8 mouse cellular contexts compared by ENCODE assay signal in genomic region chr15:32766011-32766701, GRCm38 (mm10).
DNase-seq lines count a peak whose midpoint lies in the region; ATAC-seq lines count a peak whose summit lies in the region.

No protein-coding gene starts in this region.

- H3K27me3 ChIP-seq in embryonic facial prominence, embryonic 13.5 days = no peaks in the 10 kb centered on the region

- H3K4me3 ChIP-seq in embryonic facial prominence, embryonic 13.5 days = no peak overlapping the region

- DNase-seq in cerebellum, postnatal 36 days = no peak
- DNase-seq in ovary, postnatal 14 days (ENCODE audit: low spot score) = peak; percentile 17
- DNase-seq in ovary, postnatal 36 days (ENCODE audit: low spot score) = no peak
- peak; percentile 12 to 19 for DNase-seq in kidney, postnatal 4 days
- peak; percentile 11 for DNase-seq in right cerebral cortex, postnatal 4 days
- no peak for DNase-seq in natural killer cell, adult 2 months (ENCODE audit: low spot score in 2 of 2)

- 4% methylated on average over 4 of the region's 4 CpGs for WGBS in embryonic facial prominence, embryonic 13.5 days

- no peaks in the 10 kb centered on the region for H3K9me3 ChIP-seq in embryonic facial prominence, embryonic 13.5 days

- H3K4me1 ChIP-seq in embryonic facial prominence, embryonic 13.5 days = no peaks in the 10 kb centered on the region

- H3K4me2 ChIP-seq in embryonic facial prominence, embryonic 13.5 days = no peak overlapping the region

- ATAC-seq in cerebellum, adult (ENCODE audit: insufficient number of reproducible peaks, low FRiP score, low TSS enrichment) = peak; percentile 88
- ATAC-seq in embryonic facial prominence, embryonic 13.5 days (ENCODE audit: insufficient number of reproducible peaks, insufficient read depth, low FRiP score, low TSS enrichment, low read depth) = peak; percentile 26; the same call in 1 of the 2 replicates

- H3K27ac ChIP-seq in embryonic facial prominence, embryonic 13.5 days = no peak overlapping the region

- H3K9ac ChIP-seq in embryonic facial prominence, embryonic 13.5 days = no peak overlapping the region

- no peaks in the 10 kb centered on the region for H3K36me3 ChIP-seq in embryonic facial prominence, embryonic 13.5 days

Comparison
In these comparisons a context has a peak if more than half of its experiments do, and no peak if none do; other contexts are left out.
1. DNase-seq: peak in ovary, postnatal 14 days (single experiment), kidney, postnatal 4 days (2 of 2) and right cerebral cortex, postnatal 4 days (single experiment); none in cerebellum, postnatal 36 days (0 of 2), ovary, postnatal 36 days (single experiment) and natural killer cell, adult 2 months (0 of 2).